Mouse (Mus musculus): ENCODE measurements around the gene Mybl2. TPM values are rescaled to one million over a fixed set of nuclear protein-coding genes. Genes with fewer than 3 reads are reported as not detected.
A peak's percentile ranks its signal among the peaks of the same experiment; 100 is the strongest.
"Not testable (repeated sequence)": the region's sequence is repeated elsewhere in the genome, so short reads cannot be mapped to it uniquely, and the experiment has no call there.

The Mybl2 gene
- polyA plus RNA-seq, 1 experiment: 59.3 TPM

GRCm38 (mm10) chr2:163049116-163049515, 5.4 kb upstream of the Mybl2 start:
- Histone ChIP-seq H3K4me1 (ENCODE audit: control insufficient read depth, insufficient read depth, low read length) (no peaks in the 10 kb centered on the region; the same call in 1 of the 2 replicates), H3K27ac (ENCODE audit: control insufficient read depth, insufficient read depth, low read depth, low read length, poor library complexity) (no peak overlapping the region), H3K4me3 (replicated peaks; ENCODE audit: control insufficient read depth, low read depth, low read length) (no peak overlapping the region)
- TF ChIP-seq POLR2A (IDR thresholded peaks at IDR 0.05; ENCODE audit: borderline replicate concordance, control insufficient read depth, low read depth, low read length) (no peak), CTCF (IDR thresholded peaks at IDR 0.05; ENCODE audit: control insufficient read depth, insufficient read depth, low read length) (no peak)
- WGBS: 61% methylated on average over 2 of the region's 2 CpGs

GRCm38 (mm10) chr2:163051691-163052090, 2.8 kb upstream of the Mybl2 start:
- TF ChIP-seq CTCF (IDR thresholded peaks at IDR 0.05; ENCODE audit: control insufficient read depth, insufficient read depth, low read length) (no peak), POLR2A (IDR thresholded peaks at IDR 0.05; ENCODE audit: borderline replicate concordance, control insufficient read depth, low read depth, low read length) (no peak)
- 79% methylated on average over 1 of the region's 1 CpGs for WGBS
- no peak overlapping the region for H3K4me3 ChIP-seq (replicated peaks; ENCODE audit: control insufficient read depth, low read depth, low read length)
- H3K4me1 ChIP-seq (ENCODE audit: control insufficient read depth, insufficient read depth, low read length): peaks cover under 1% of the 10 kb centered on the region; the same call in 1 of the 2 replicates
- no peak overlapping the region for H3K27ac ChIP-seq (ENCODE audit: control insufficient read depth, insufficient read depth, low read depth, low read length, poor library complexity)

- Histone ChIP-seq H3K27ac (ENCODE audit: control insufficient read depth, insufficient read depth, low read depth, low read length, poor library complexity) (no peak overlapping the region), H3K4me3 (replicated peaks; ENCODE audit: control insufficient read depth, low read depth, low read length) (no peak overlapping the region), H3K4me1 (ENCODE audit: control insufficient read depth, insufficient read depth, low read length) (peaks cover 2% of the 10 kb centered on the region; the same call in 1 of the 2 replicates)
- WGBS: 85% methylated on average over 4 of the region's 4 CpGs
- TF ChIP-seq POLR2A (IDR thresholded peaks at IDR 0.05; ENCODE audit: borderline replicate concordance, control insufficient read depth, low read depth, low read length) (no peak), CTCF (IDR thresholded peaks at IDR 0.05; ENCODE audit: control insufficient read depth, insufficient read depth, low read length) (no peak)
Measured at GRCm38 (mm10) chr2:163052101-163052500, 2.4 kb upstream of the Mybl2 start.

DNA sequence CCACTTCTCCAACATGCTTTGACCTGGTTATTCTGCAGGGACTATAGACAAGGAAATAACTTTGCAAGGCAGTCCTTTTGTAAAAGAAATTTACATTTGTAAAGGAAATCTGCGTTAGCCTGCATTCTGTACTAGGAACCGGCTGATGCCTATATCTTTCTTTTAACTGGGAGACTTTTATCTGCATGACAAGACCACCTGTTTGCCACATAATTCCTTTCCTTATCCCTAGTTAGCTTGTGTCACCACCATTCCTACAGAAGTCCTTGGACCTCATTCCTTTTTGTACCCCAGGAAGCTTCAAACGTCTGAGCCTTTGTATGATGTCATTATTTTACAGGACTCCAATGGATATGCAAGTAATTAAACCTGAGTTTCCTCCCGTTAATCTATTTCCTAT, 1.7 kb upstream of the Mybl2 start:
- Histone ChIP-seq H3K27ac (ENCODE audit: control insufficient read depth, insufficient read depth, low read depth, low read length, poor library complexity) (no peak overlapping the region), H3K4me3 (replicated peaks; ENCODE audit: control insufficient read depth, low read depth, low read length) (no peak overlapping the region), H3K4me1 (ENCODE audit: control insufficient read depth, insufficient read depth, low read length) (peaks cover 2% of the 10 kb centered on the region; the same call in 1 of the 2 replicates)
- no peak for TF ChIP-seq POLR2A (IDR thresholded peaks at IDR 0.05; ENCODE audit: borderline replicate concordance, control insufficient read depth, low read depth, low read length)
- no peak for TF ChIP-seq CTCF (IDR thresholded peaks at IDR 0.05; ENCODE audit: control insufficient read depth, insufficient read depth, low read length)
- 82% methylated on average over 4 of the region's 4 CpGs for WGBS

DNA sequence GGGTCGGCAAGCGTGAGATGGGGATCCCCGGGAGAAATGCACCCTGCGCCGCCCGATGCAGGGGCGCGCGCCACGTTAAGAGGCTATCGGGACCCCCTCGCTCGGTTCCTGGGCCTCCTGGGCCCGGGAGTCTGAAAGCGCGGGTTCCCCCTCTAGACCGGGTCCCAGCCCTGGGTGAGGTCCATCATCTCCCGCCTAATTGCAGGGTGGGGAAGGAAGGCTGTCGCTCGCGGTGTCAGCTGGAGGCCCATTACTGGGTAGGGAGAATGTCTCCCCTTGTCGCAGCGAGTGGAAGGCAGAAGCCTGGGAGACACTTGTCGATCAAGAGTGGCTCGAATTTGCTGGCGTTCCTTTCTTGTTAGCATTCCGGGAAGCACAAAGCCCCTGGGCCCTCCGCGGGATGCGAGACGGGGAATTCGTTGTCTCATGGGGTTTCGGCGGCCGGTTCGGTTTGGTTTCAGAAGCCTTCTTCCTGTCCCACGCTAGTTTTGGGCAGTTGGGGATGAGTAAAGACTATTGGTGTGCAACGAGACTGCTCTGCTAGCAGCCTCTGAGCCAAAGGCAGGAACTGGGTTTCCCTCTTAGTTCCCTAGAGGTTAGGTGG, 506 bp downstream of the Mybl2 start:
- WGBS: under 1% methylated on average over 38 of the region's 38 CpGs
- Histone ChIP-seq H3K4me1 (ENCODE audit: control insufficient read depth, insufficient read depth, low read length) (peaks cover 2% of the 10 kb centered on the region; the same call in 1 of the 2 replicates), H3K27ac (ENCODE audit: control insufficient read depth, insufficient read depth, low read depth, low read length, poor library complexity) (peak overlapping the region; percentile 44), H3K4me3 (replicated peaks; ENCODE audit: control insufficient read depth, low read depth, low read length) (peak overlapping the region; percentile 82)
- TF ChIP-seq POLR2A (IDR thresholded peaks at IDR 0.05; ENCODE audit: borderline replicate concordance, control insufficient read depth, low read depth, low read length) (0 out of 2 replicates have a peak, but pooled peaks have one; percentile 17), CTCF (IDR thresholded peaks at IDR 0.05; ENCODE audit: control insufficient read depth, insufficient read depth, low read length) (no peak)

DNA sequence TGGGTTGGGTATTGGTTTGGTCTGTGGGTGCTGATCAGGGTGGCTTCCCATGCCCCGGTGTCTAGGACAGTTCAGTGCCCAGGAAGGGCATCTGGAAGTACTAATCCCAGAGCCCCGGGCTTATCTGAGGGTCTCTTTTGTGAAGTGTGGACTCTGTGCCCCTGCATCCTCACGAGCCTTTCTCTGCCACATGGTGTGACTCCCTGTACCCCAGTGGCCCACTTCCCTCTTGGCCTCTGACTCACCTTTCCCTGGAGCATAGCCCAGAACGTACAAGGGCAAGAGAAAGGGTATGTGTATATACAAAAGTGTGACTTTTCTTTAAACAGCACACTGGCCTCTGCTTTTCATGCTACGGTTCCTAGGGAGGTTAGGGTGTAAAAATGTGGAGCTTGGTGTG, 1.2 kb downstream of the Mybl2 start:
- Histone ChIP-seq H3K4me1 (ENCODE audit: control insufficient read depth, insufficient read depth, low read length) (peaks cover 2% of the 10 kb centered on the region; the same call in 1 of the 2 replicates), H3K4me3 (replicated peaks; ENCODE audit: control insufficient read depth, low read depth, low read length) (peak overlapping the region; percentile 82), H3K27ac (ENCODE audit: control insufficient read depth, insufficient read depth, low read depth, low read length, poor library complexity) (no peak overlapping the region)
- TF ChIP-seq POLR2A (IDR thresholded peaks at IDR 0.05; ENCODE audit: borderline replicate concordance, control insufficient read depth, low read depth, low read length) (no peak), CTCF (IDR thresholded peaks at IDR 0.05; ENCODE audit: control insufficient read depth, insufficient read depth, low read length) (no peak)
- WGBS: 20% methylated on average over 5 of the region's 5 CpGs

DNA sequence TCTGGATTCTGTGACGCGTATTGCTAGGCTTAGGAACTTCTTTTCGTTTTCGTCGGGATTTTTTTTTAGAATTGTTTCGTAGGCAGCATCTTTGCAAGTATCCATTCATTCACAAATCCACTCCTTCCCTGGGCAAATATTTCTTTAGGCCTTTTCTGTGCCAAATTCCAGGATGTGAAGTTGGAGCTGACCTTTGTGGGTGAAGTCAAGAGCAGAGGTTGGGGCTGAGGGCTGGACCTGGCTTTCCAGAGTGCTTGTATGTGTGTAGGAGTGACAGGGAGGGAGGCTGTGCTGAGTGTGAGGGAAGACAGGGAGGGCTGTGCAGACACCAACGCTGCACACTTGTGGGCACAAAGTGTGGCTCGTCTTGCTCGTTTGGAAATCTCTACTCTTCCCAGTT, 2.1 kb downstream of the Mybl2 start:
- peaks cover 2% of the 10 kb centered on the region; the same call in 1 of the 2 replicates for H3K4me1 ChIP-seq (ENCODE audit: control insufficient read depth, insufficient read depth, low read length)
- 88% methylated on average over 9 of the region's 9 CpGs for WGBS
- H3K4me3 ChIP-seq (replicated peaks; ENCODE audit: control insufficient read depth, low read depth, low read length): no peak overlapping the region
- no peak overlapping the region for H3K27ac ChIP-seq (ENCODE audit: control insufficient read depth, insufficient read depth, low read depth, low read length, poor library complexity)
- no peak for TF ChIP-seq POLR2A (IDR thresholded peaks at IDR 0.05; ENCODE audit: borderline replicate concordance, control insufficient read depth, low read depth, low read length)
- TF ChIP-seq CTCF (IDR thresholded peaks at IDR 0.05; ENCODE audit: control insufficient read depth, insufficient read depth, low read length): no peak

DNA sequence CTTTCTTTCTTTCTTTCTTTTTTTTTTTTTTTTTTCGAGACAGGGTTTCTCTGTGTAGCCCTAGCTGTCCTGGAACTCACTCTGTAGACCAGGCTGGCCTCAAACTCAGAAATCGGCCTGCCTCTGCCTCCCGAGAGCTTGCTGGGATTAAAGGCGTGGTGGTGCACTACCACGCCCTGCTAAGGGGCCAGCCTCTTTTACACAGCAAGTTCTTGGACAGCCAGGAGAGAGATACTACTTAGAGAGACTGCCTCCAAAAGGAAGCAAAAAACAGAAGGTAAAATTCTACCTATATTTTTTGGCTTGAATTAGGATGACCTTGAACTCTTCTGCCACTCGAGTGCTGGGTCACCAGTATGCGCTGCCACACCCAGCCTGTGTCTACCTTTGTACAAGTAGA, 4.5 kb downstream of the Mybl2 start:
- WGBS: 89% methylated on average over 7 of the region's 7 CpGs
- not testable (repeated sequence) for H3K4me3 ChIP-seq (replicated peaks; ENCODE audit: control insufficient read depth, low read depth, low read length); H3K27ac ChIP-seq (ENCODE audit: control insufficient read depth, insufficient read depth, low read depth, low read length, poor library complexity); H3K4me1 ChIP-seq (ENCODE audit: control insufficient read depth, insufficient read depth, low read length)

DNA sequence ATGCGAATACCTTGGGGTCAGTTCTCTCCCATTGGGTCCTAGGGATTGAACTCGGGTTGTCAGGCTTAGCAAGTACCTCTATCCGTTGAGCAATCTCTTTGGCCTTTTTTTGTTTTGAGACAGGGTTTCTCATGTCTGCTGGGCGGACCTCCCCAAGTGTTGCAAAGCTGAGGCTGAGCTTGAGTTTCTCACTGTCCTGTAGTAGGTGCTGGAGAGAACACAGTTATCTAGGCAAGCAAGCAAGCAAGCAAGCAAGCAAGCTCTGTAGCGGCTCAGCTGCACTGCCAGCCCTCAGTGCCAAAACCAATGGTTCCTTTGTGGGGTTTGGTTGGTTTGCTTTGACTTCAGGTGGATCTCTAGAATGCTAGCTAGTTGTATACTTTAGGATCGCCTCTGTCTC, 6.1 kb downstream of the Mybl2 start:
- Histone ChIP-seq H3K4me3 (replicated peaks; ENCODE audit: control insufficient read depth, low read depth, low read length) (no peak overlapping the region), H3K27ac (ENCODE audit: control insufficient read depth, insufficient read depth, low read depth, low read length, poor library complexity) (no peak overlapping the region), H3K4me1 (ENCODE audit: control insufficient read depth, insufficient read depth, low read length) (peaks cover 2% of the 10 kb centered on the region; the same call in 1 of the 2 replicates)
- TF ChIP-seq CTCF (IDR thresholded peaks at IDR 0.05; ENCODE audit: control insufficient read depth, insufficient read depth, low read length) (no peak), POLR2A (IDR thresholded peaks at IDR 0.05; ENCODE audit: borderline replicate concordance, control insufficient read depth, low read depth, low read length) (no peak)
- WGBS: 60% methylated on average over 6 of the region's 6 CpGs

Data from bone marrow, adult 2 months (tissue).